Mouse (Mus musculus): Measurements from ENCODE around the gene Kcna10. TPM values are rescaled to one million over a fixed set of nuclear protein-coding genes. Genes with fewer than 3 reads are reported as not detected.

The Kcna10 gene
- total and polyA plus RNA-seq, 3 experiments, result not detected

GRCm38 (mm10) chr3:107171964-107172363 is 10.9 kb upstream of the Kcna10 start:
- H3K79me2 ChIP-seq (ENCODE audit: control insufficient read depth, insufficient read depth, low read length, poor library complexity), result no peaks in the 10 kb centered on the region
- no peak overlapping the region for H3K4me3 ChIP-seq (ENCODE audit: control insufficient read depth in 1 of 2, insufficient read depth in 1 of 2, low read depth in 2 of 2, low read length in 2 of 2)
- H3K27me3 ChIP-seq (ENCODE audit: control insufficient read depth in 1 of 2, insufficient read depth in 2 of 2, low read length in 2 of 2), result no peaks in the 10 kb centered on the region
- DNase-seq (ENCODE audit: low read depth, low spot score), result no peak
- H3K9me3 ChIP-seq (replicated peaks; ENCODE audit: insufficient read depth, low read length), result no peaks in the 10 kb centered on the region
- TF ChIP-seq MAFK (IDR thresholded peaks at IDR 0.05; ENCODE audit: borderline replicate concordance, low read depth, low read length), result no peak
- TF ChIP-seq JUND (IDR thresholded peaks at IDR 0.05; ENCODE audit: low read depth, low read length), result no peak
- no peak for TF ChIP-seq GABPA (IDR thresholded peaks at IDR 0.05; ENCODE audit: low read depth, low read length)
- no peak for TF ChIP-seq TAL1 (IDR thresholded peaks at IDR 0.05; ENCODE audit: low read length)
- TF ChIP-seq GATA1 (IDR thresholded peaks at IDR 0.05; ENCODE audit: low read depth, low read length), result no peak
- no peak for TF ChIP-seq SIN3A (IDR thresholded peaks at IDR 0.05; ENCODE audit: low read length)
- TF ChIP-seq BHLHE40 (IDR thresholded peaks at IDR 0.05; ENCODE audit: borderline replicate concordance, low read depth, low read length), result no peak
- no peak for TF ChIP-seq SMC3 (IDR thresholded peaks at IDR 0.05; ENCODE audit: low read depth, low read length)
- no peak for TF ChIP-seq USF1 (IDR thresholded peaks at IDR 0.05; ENCODE audit: low read depth, low read length)
- TF ChIP-seq MEF2A (IDR thresholded peaks at IDR 0.05; ENCODE audit: extremely low read depth, insufficient replicate concordance, low read depth, low read length, poor library complexity, severe bottlenecking), result no peak
- TF ChIP-seq KAT2A (conservative IDR thresholded peaks at IDR 0.05; ENCODE audit: low read depth, low read length), result no peak
- TF ChIP-seq CTCF (IDR thresholded peaks at IDR 0.05 in 2 of 3, conservative IDR thresholded peaks at IDR 0.05 in 1 of 3; ENCODE audit: control insufficient read depth in 1 of 3, insufficient read depth in 1 of 3, low read depth in 2 of 3, low read length in 3 of 3, poor library complexity in 1 of 3, severe bottlenecking in 1 of 3), result no peak
- no peak for TF ChIP-seq ETS1 (IDR thresholded peaks at IDR 0.05; ENCODE audit: low read depth, low read length)
- TF ChIP-seq RCOR1 (IDR thresholded peaks at IDR 0.05; ENCODE audit: low read depth, low read length), result no peak
- no peak for TF ChIP-seq POLR2A (IDR thresholded peaks at IDR 0.05; ENCODE audit: control insufficient read depth in 1 of 2, insufficient read depth in 1 of 2, low read depth in 1 of 2, low read length in 2 of 2, poor library complexity in 1 of 2)
- TF ChIP-seq MAX (IDR thresholded peaks at IDR 0.05; ENCODE audit: low read length), result no peak
- no peak for TF ChIP-seq POLR2AphosphoS2 (IDR thresholded peaks at IDR 0.05; ENCODE audit: low read length)
- no peak for TF ChIP-seq HCFC1 (IDR thresholded peaks at IDR 0.05; ENCODE audit: low read depth, low read length)
- TF ChIP-seq MAZ (IDR thresholded peaks at IDR 0.05; ENCODE audit: low read depth, low read length), result no peak
- no peak overlapping the region for H3K9ac ChIP-seq (ENCODE audit: control insufficient read depth, low read depth, low read length, poor library complexity, severe bottlenecking)
- H3K27ac ChIP-seq (ENCODE audit: control insufficient read depth, low read depth, low read length), result no peak overlapping the region
- no peaks in the 10 kb centered on the region for H3K4me1 ChIP-seq (ENCODE audit: control insufficient read depth in 1 of 2, insufficient read depth in 2 of 2, low read length in 2 of 2)
- H3K36me3 ChIP-seq (ENCODE audit: control insufficient read depth in 1 of 2, insufficient read depth in 2 of 2, low read length in 2 of 2), result no peaks in the 10 kb centered on the region

DNA sequence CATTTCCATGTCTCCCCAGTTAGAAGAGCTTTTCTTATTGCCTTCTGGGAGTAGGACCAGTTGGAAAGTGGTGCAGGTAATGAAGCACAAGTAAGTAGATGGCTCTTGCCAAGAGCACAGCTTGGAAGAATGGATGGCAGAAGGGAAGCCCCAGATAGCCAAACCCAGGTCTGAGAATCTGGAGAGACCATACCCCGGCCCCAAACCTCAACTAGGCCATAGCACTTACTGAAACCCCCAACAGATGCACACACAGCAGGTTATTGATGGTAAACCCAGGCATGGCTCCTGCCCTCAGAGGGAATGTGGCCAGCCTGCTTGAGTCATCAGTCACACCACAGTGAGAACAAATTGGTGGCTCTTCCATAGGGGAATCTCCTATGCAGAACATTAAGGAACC is 10.3 kb upstream of the Kcna10 start:
- Histone ChIP-seq H3K27ac (ENCODE audit: control insufficient read depth, low read depth, low read length) (no peak overlapping the region), H3K9ac (ENCODE audit: control insufficient read depth, low read depth, low read length, poor library complexity, severe bottlenecking) (no peak overlapping the region), H3K27me3 (ENCODE audit: control insufficient read depth in 1 of 2, insufficient read depth in 2 of 2, low read length in 2 of 2) (no peaks in the 10 kb centered on the region), H3K9me3 (replicated peaks; ENCODE audit: insufficient read depth, low read length) (no peaks in the 10 kb centered on the region), H3K36me3 (ENCODE audit: control insufficient read depth in 1 of 2, insufficient read depth in 2 of 2, low read length in 2 of 2) (no peaks in the 10 kb centered on the region), H3K4me3 (ENCODE audit: control insufficient read depth in 1 of 2, insufficient read depth in 1 of 2, low read depth in 2 of 2, low read length in 2 of 2) (no peak overlapping the region), H3K4me1 (ENCODE audit: control insufficient read depth in 1 of 2, insufficient read depth in 2 of 2, low read length in 2 of 2) (no peaks in the 10 kb centered on the region), H3K79me2 (ENCODE audit: control insufficient read depth, insufficient read depth, low read length, poor library complexity) (no peaks in the 10 kb centered on the region)
- TF ChIP-seq MEF2A (IDR thresholded peaks at IDR 0.05; ENCODE audit: extremely low read depth, insufficient replicate concordance, low read depth, low read length, poor library complexity, severe bottlenecking) (no peak), HCFC1 (IDR thresholded peaks at IDR 0.05; ENCODE audit: low read depth, low read length) (no peak), GATA1 (IDR thresholded peaks at IDR 0.05; ENCODE audit: low read depth, low read length) (no peak), EP300 (IDR thresholded peaks at IDR 0.05; ENCODE audit: low read depth in 1 of 2, low read length in 2 of 2) (no peak), POLR2AphosphoS5 (IDR thresholded peaks at IDR 0.05; ENCODE audit: borderline replicate concordance, low read depth, low read length) (no peak), KAT2A (conservative IDR thresholded peaks at IDR 0.05; ENCODE audit: low read depth, low read length) (no peak), NELFE (IDR thresholded peaks at IDR 0.05; ENCODE audit: low read depth, low read length) (no peak), TBP (IDR thresholded peaks at IDR 0.05; ENCODE audit: low read depth, low read length) (no peak)
- DNase-seq (ENCODE audit: low read depth, low spot score), result no peak
